Mouse (Mus musculus) liver, embryonic 16.5 days (tissue): ENCODE measurements around the gene Tex48. TPM values are rescaled to one million over a fixed set of nuclear protein-coding genes. Genes with fewer than 3 reads are reported as not detected.

Source experiments
- ATAC-seq: fragments of 200-750 bp; cut with Nextera tagmentation; 2 replicates; pipeline ENCODE4 v1.8.0; 2017; ENCODE audit warnings: low read depth, mild to moderate bottlenecking, moderate number of reproducible peaks, moderate library complexity
- H3K27ac ChIP-seq: fragments of 300-500 bp; sonication (generic); 2 replicates; pipeline ENCODE4 v1.5.1; 2014; ENCODE audit warnings: mild to moderate bottlenecking, low read length
- H3K27me3 ChIP-seq: fragments of 300-500 bp; sonication (generic); 2 replicates; pipeline ENCODE4 v1.6.1; 2014; ENCODE audit warnings: low read depth, low read length, mixed read lengths; ENCODE audit not compliant: control insufficient read depth, insufficient read depth
- H3K36me3 ChIP-seq: fragments of 300-500 bp; sonication (generic); 2 replicates; pipeline ENCODE4 v1.6.1; 2014; ENCODE audit warnings: mild to moderate bottlenecking; ENCODE audit not compliant: control insufficient read depth, insufficient read depth
- H3K4me1 ChIP-seq: fragments of 300-500 bp; sonication (generic); 2 replicates; pipeline ENCODE4 v1.6.1; 2014; ENCODE audit warnings: low read depth, low read length, mixed read lengths; ENCODE audit not compliant: control insufficient read depth
- H3K4me2 ChIP-seq: fragments of 300-500 bp; sonication (generic); 2 replicates; pipeline ENCODE4 v1.6.1; 2014; ENCODE audit warnings: low read depth, low read length, mixed read lengths
- H3K4me3 ChIP-seq: fragments of 300-500 bp; sonication (generic); 2 replicates; pipeline ENCODE4 v1.5.1; 2014; ENCODE audit warnings: low read depth, mild to moderate bottlenecking, low read length
- H3K9ac ChIP-seq: fragments of 300-500 bp; sonication (generic); 2 replicates; pipeline ENCODE4 v1.6.1; 2014; ENCODE audit warnings: low read depth, low read length
- H3K9me3 ChIP-seq: fragments of 300-500 bp; sonication (generic); replicated peaks from 2 replicates; pipeline ENCODE4 v1.6.1; 2016; ENCODE audit warnings: low read length; ENCODE audit not compliant: control insufficient read depth
- WGBS: fragments of 180-500 bp; shearing (Covaris S2); extraction: QIAGEN DNeasy Blood & Tissue Kit; methylation state at CpG from one replicate; pipeline ENCODE4 v1.1.7; 2014; ENCODE audit not compliant: insufficient replicate concordance; 5-methylcytosine and 5-hydroxymethylcytosine counted together
- polyA plus RNA-seq: library from polyadenylated mRNA; unstranded; fragments of >200 nt; fragmentation: Nextera tagmentation; extraction: Ambion mirVana; gene quantifications from 2 replicates; pipeline ENCODE4 v1.2.1, GENCODE M21; 2015

Tex48 gene
- polyA plus RNA-seq, 1 experiment from 2014 or later, result not detected

DNA sequence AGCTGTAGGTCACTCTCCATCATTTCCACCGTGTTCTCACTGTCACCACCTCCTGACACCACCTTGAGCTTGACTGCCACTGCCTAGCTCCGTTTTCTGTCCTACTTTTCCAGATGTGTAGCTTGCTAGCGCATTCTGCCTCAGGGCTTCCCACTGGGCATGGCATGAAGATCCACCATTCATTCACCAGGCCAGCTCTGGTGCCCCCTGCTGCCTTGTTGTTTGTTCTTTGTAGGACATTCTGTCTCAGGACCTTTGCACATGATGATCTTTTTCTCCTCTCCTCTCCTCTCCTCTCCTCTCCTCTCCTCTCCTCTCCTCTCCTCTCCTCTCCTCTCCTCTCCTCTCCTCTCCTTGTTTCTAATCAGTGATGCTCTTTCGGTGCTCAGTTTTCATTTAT lies 59.5 kb downstream of the Tex48 start:
- WGBS, result 51% methylated on average over 4 of the region's 4 CpGs
- Histone ChIP-seq H3K27ac (peak overlapping the region; percentile 86), H3K27me3 (no peaks in the 10 kb centered on the region), H3K9me3 (no peaks in the 10 kb centered on the region), H3K4me3 (no peak overlapping the region), H3K4me1 (peaks cover 40% of the 10 kb centered on the region), H3K4me2 (0 out of 2 replicates have a peak overlapping the region, but pooled peaks have one; percentile 38), H3K9ac (no peak overlapping the region), H3K36me3 (no peaks in the 10 kb centered on the region; the same call in 1 of the 2 replicates)
- ATAC-seq, result no peak

DNA sequence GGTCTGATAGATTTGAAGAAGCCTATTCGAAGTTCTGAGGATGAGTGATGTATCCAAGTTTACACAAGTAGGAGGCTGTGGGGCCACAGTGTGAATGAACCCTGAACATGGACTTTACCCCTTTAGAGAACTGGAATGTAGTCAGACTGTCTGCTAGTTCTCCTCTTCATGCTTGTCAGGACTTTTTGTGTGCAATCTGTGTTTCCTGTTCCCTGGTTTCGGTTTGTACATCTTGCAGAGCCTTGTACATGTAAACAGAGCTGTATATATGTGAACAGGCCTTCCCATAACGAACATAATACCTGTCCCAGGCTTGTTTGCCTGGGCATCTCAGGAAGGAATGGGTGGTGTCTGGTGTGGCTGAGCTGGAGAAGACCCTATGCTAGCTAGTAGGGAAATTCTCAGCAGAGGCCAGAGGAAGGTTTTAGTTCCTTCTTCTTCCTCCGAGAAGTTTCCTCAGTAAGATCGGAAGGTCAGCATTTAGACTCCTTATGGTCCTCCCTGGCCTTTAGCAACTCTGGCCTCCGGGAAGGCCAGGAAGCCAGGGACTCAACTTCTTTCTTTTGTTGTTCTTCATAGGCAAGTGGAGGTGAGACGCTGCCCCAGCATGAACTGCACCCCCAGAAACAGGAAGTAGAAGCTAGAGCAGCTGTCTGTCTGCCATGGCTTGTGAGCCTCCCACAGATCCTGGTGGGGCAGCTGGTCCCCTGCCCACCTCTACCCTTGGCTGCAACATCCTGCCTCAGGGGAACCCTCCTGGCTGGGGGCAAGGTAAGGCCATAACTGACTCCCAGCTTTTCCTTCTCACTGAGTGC lies 60.2 kb downstream of the Tex48 start:
- Histone ChIP-seq H3K4me2 (peak overlapping the region; percentile 90), H3K27ac (peak overlapping the region; percentile 86), H3K4me3 (peak overlapping the region; percentile 23), H3K9me3 (no peaks in the 10 kb centered on the region), H3K36me3 (no peaks in the 10 kb centered on the region; the same call in 1 of the 2 replicates), H3K9ac (no peak overlapping the region; the same call in 1 of the 2 replicates), H3K4me1 (peaks cover 47% of the 10 kb centered on the region), H3K27me3 (no peaks in the 10 kb centered on the region)
- ATAC-seq, result peak; percentile 35
- 25% methylated on average over 7 of the region's 7 CpGs for WGBS

DNA sequence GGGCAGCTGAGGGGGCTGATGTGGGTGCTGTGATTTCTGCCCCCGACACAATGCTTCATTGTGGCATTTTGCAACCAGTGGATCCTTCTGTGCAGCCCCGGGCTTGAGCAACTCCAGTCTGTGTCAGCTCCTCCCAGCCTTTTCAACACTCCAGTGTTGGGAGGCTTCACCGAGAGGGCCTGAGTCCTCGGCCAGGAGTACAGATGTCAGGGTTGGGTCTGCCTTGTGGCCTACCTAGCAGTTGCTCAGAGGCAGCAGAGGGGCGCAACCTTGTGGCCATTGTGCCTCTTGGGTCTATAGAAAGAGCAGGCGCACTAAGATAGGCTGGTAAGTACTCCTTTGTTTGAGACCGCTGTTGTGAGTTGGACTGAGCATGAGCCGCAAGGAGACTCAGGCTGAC lies 62.1 kb downstream of the Tex48 start:
- no peaks in the 10 kb centered on the region for H3K9me3 ChIP-seq
- H3K4me1 ChIP-seq, result peaks cover 52% of the 10 kb centered on the region
- 52% methylated on average over 8 of the region's 8 CpGs for WGBS
- peak overlapping the region; percentile 90 for H3K4me2 ChIP-seq
- H3K9ac ChIP-seq, result no peak overlapping the region; the same call in 1 of the 2 replicates
- ATAC-seq, result no peak
- peak overlapping the region; percentile 17; the same call in 1 of the 2 replicates for H3K4me3 ChIP-seq
- no peaks in the 10 kb centered on the region for H3K27me3 ChIP-seq
- H3K27ac ChIP-seq, result peak overlapping the region; percentile 82
- H3K36me3 ChIP-seq, result no peaks in the 10 kb centered on the region

DNA sequence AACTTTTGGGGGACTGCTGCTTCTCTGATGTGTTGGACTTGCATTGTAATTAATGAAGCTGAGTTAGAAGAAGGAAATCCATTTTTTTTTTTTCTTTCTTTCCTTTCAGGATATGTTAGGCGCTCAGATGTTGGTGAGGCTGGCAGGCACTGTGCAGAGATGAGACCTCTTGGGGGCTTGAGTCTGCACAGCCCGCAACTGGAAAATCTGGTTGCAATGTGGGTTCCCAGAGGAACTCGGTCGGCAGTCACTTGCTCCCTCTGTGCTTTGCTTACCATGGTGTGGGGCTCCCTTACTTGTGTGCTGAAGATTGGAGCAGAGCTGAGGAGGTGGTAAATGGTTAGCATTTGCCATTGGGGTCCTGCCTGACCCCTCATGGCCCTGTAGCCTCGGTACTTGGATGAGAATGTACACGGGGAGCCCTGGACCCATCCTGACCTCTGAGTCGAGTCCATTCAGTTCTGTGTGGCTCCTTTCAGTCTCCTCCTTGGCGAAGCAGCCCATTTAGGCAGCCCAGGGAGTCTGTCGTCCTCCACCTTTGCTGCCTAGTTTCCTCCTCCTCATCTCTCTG lies 63.0 kb downstream of the Tex48 start:
- no peak for ATAC-seq
- no peaks in the 10 kb centered on the region for H3K36me3 ChIP-seq
- H3K9ac ChIP-seq, result peak overlapping the region; percentile 77
- H3K4me2 ChIP-seq, result peak overlapping the region; percentile 90
- 38% methylated on average over 9 of the region's 9 CpGs for WGBS
- H3K9me3 ChIP-seq, result no peaks in the 10 kb centered on the region
- peak overlapping the region; percentile 82 for H3K27ac ChIP-seq
- H3K4me3 ChIP-seq, result peak overlapping the region; percentile 74
- H3K4me1 ChIP-seq, result peaks cover 60% of the 10 kb centered on the region
- H3K27me3 ChIP-seq, result no peaks in the 10 kb centered on the region

DNA sequence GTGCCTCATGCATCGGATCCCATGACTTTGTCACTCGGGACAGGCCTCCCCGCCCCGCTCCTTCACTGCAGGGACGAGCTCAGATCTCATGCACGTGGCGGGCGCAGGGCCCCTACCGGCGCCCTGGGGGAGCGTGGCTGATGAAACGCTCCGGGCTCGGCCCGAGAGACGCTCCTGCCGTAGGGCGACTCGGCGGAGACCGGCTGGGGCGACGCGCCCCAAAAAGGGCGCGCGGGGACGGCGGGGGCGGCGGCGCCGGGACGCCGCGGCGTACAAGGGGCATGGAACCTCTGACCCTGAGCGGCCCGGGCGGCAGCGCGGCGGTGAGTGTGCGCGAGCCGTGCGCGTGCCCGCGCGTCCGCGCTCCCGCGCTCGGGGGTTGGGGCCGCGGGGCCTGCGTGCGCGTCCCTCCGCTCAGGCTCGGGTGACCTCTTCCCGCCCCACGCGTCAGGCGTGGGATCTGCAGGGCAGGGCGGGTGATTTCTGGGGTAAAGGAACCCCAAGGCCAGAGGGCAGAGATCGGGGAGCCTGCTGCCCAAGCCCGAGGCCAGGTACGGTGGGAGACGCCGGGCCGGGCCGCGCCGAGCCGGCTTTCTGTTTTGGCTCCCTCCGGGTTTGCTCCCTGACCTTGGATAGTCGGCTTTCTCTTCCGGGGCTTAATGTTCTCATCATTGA lies 63.7 kb downstream of the Tex48 start, which contains the start of gene Tmem268:
TSS of gene Tmem268 (plus strand) at position 375 of the 675 bp plus-strand sequence.
- peak within 1 kb of the TSS; percentile 82 for H3K27ac ChIP-seq
- peak within 1 kb of the TSS; percentile 90 for H3K4me2 ChIP-seq
- no peaks in the 10 kb centered on the region for H3K9me3 ChIP-seq
- H3K27me3 ChIP-seq, result no peaks in the 10 kb centered on the region
- H3K4me3 ChIP-seq, result peak within 1 kb of the TSS; percentile 74
- no peaks in the 10 kb centered on the region for H3K36me3 ChIP-seq
- peak within 1 kb of the TSS; percentile 77 for H3K9ac ChIP-seq
- H3K4me1 ChIP-seq, result peaks cover 60% of the 10 kb centered on the region
- ATAC-seq, result peak; percentile 80
- under 1% methylated on average over 81 of the region's 81 CpGs for WGBS

DNA sequence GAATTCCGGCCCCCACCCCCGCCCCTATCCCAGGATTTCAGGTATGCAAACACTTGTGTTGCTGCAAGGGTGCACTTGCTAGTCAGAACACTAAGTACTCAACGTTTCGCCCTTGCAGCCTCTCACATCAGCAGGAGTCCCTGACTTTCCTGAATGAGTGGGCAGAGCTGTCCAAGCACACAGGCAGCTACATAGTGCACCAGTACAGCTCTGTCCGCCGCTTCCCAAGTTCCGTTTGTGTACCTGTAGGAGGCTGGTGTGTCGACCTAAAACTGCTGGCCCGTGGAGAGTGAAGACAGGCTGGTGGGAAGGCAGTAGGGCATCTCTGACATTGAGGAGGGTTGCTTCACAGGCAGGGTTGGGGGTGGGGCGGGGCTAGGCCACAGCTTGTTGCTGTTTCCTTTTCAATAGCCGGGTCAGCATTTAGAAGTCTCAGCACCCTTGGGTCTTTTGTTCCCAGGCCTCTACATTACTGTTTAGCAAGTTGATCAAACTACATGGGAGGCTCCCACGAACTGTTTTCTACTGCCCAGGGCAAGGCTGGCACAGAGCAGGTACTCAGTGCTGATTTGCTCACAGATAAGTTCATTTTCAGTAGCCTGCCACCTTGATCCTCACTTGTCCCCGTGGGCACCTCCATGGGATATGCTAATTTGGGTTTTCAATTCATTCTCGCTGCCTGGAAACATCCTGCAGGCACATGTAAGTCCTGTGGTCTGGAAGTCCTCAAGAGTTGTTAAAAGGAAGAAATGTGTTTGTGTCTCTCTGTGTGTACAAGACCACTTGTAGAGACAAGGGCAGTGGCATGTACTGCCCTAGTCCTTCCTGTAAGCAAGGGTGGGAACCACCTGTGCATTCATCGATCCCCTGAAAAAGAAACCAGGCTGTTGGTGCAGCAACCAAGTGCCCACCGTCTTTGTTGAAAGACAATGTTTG lies 64.8 kb downstream of the Tex48 start:
- H3K36me3 ChIP-seq, result peaks cover 4% of the 10 kb centered on the region
- H3K9ac ChIP-seq, result peak overlapping the region; percentile 77
- peak overlapping the region; percentile 82 for H3K27ac ChIP-seq
- peak; percentile 5; the same call in 1 of the 2 replicates for ATAC-seq
- no peaks in the 10 kb centered on the region for H3K27me3 ChIP-seq
- peak overlapping the region; percentile 90 for H3K4me2 ChIP-seq
- peaks cover 60% of the 10 kb centered on the region for H3K4me1 ChIP-seq
- H3K4me3 ChIP-seq, result peak overlapping the region; percentile 74
- WGBS, result 36% methylated on average over 16 of the region's 16 CpGs
- H3K9me3 ChIP-seq, result no peaks in the 10 kb centered on the region

Other genes with a start within 250 kb of the Tex48 start
- 5.1 and 6.1 TPM in 2 replicates for gene Akna, start 219.1 kb downstream of the Tex48 start, polyA plus RNA-seq
- 0.08 and 0.19 TPM in 2 replicates for gene Whrn, start 126.4 kb downstream of the Tex48 start, polyA plus RNA-seq
- gene Atp6v1g1, start 77.7 kb downstream of the Tex48 start, polyA plus RNA-seq, result 123 and 130 TPM in 2 replicates
- 10.2 and 11.3 TPM in 2 replicates for gene Tmem268, start 63.6 kb downstream of the Tex48 start, polyA plus RNA-seq
- gene Gm11213, start 17.2 kb downstream of the Tex48 start, polyA plus RNA-seq, result not detected in 2 replicates
- gene Gm11214, start 41.0 kb upstream of the Tex48 start, polyA plus RNA-seq, result not detected in 2 replicates
- gene Tnfsf15, start 122.7 kb upstream of the Tex48 start, polyA plus RNA-seq, result 0.11 and 0.20 TPM in 2 replicates
- 0.05 TPM in 1 of 2 replicates, not detected in the other for gene Tnfsf8, start 238.9 kb upstream of the Tex48 start, polyA plus RNA-seq